In the genomic region with DNA sequence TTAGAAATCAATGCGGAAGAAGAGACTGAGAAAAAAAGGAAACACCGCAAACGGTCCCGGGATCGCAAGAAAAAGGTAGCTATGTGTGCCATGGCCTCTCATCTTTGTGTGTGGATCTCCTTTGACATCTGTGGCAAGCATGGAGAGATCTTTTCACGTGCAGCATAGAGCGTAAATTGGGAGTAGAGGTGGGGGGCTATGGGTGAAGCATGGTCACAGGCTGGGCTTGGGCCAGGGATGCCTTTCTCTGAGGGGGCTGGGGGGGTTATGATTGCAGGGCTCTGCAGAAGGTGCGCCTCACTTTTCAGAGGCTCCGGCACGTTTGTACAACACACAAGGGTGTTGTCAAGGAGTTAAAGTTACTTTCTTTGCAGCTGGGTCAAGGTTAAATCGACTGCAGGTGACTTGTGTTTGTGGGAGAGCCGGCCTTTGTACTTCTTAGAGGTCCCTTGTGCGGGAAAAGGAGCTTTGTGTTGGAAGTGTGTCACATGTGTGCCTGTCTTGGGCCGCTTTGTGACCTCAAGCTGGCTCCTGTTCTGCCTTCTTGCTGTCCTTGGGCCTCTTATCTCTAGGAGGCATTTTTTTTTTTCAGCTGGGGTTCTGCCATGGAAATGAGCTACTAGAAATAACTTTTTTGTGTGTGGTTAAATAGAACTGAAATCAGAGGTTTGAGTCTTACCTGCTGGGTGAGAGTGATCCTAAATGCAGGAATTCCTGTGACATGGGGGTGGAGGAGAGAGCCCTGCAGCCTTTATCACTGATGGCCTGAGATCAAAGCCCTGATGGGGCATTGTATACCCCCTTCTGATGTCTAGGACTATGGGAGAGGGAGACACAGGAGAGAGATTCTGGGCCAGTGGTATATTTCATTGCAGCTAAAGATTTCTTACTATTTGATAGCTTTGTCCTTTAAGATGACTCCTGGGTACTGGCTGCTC, we compare ENCODE assay signal across 8 mouse cellular contexts.
A peak's percentile ranks its signal among the peaks of the same experiment; 100 is the strongest.
DNase-seq lines count a peak whose midpoint lies in the region; ATAC-seq and TF ChIP-seq lines count a peak whose summit lies in the region.

No protein-coding gene starts in this region.

- TF ChIP-seq EP300 in heart, postnatal 0 days (IDR thresholded peaks at IDR 0.05; ENCODE audit: low read depth), result no peak

- no peaks in the 10 kb centered on the region for H3K36me3 ChIP-seq in intestine, embryonic 14.5 days (ENCODE audit: control insufficient read depth, insufficient read depth, low read length)
- no peaks in the 10 kb centered on the region for H3K36me3 ChIP-seq in intestine, postnatal 0 days (ENCODE audit: control insufficient read depth, insufficient read depth)
- no peaks in the 10 kb centered on the region for H3K36me3 ChIP-seq in heart, postnatal 0 days (replicated peaks; ENCODE audit: control insufficient read depth, insufficient read depth, low read length)
- no peaks in the 10 kb centered on the region for H3K36me3 ChIP-seq in midbrain, postnatal 0 days (ENCODE audit: insufficient read depth, low read length)

- H3K27ac ChIP-seq in intestine, embryonic 14.5 days (ENCODE audit: low read depth), result no peak overlapping the region
- H3K27ac ChIP-seq in intestine, postnatal 0 days (ENCODE audit: low read depth, low read length), result no peak overlapping the region
- H3K27ac ChIP-seq in heart, postnatal 0 days (ENCODE audit: low read depth), result no peak overlapping the region
- H3K27ac ChIP-seq in midbrain, postnatal 0 days (ENCODE audit: low read depth, low read length), result peak overlapping the region; percentile 87

- H3K9me3 ChIP-seq in intestine, embryonic 14.5 days (ENCODE audit: control insufficient read depth, low read length), result no peaks in the 10 kb centered on the region
- H3K9me3 ChIP-seq in intestine, postnatal 0 days (ENCODE audit: control insufficient read depth), result no peaks in the 10 kb centered on the region
- H3K9me3 ChIP-seq in heart, postnatal 0 days (replicated peaks; ENCODE audit: control insufficient read depth, low read length), result no peaks in the 10 kb centered on the region
- no peaks in the 10 kb centered on the region for H3K9me3 ChIP-seq in midbrain, postnatal 0 days (ENCODE audit: low read length)

- no peak for TF ChIP-seq CTCF in intestine, postnatal 0 days (IDR thresholded peaks at IDR 0.05; ENCODE audit: low read depth)
- TF ChIP-seq CTCF in heart, postnatal 0 days (IDR thresholded peaks at IDR 0.05; ENCODE audit: low read depth), result no peak
- TF ChIP-seq CTCF in midbrain, postnatal 0 days (IDR thresholded peaks at IDR 0.05), result no peak

- H3K27me3 ChIP-seq in intestine, embryonic 14.5 days (replicated peaks; ENCODE audit: control insufficient read depth, insufficient read depth, low read length), result no peaks in the 10 kb centered on the region
- no peaks in the 10 kb centered on the region for H3K27me3 ChIP-seq in intestine, postnatal 0 days (replicated peaks; ENCODE audit: control insufficient read depth, insufficient read depth, low read length)
- H3K27me3 ChIP-seq in heart, postnatal 0 days (ENCODE audit: control insufficient read depth, insufficient read depth, low read length), result no peaks in the 10 kb centered on the region
- no peaks in the 10 kb centered on the region for H3K27me3 ChIP-seq in midbrain, postnatal 0 days (ENCODE audit: insufficient read depth, low read length)

- H3K4me3 ChIP-seq in intestine, embryonic 14.5 days (ENCODE audit: low read depth, low read length), result peak overlapping the region; percentile 22
- no peak overlapping the region for H3K4me3 ChIP-seq in intestine, postnatal 0 days (ENCODE audit: low read depth, low read length)
- H3K4me3 ChIP-seq in heart, postnatal 0 days (ENCODE audit: low read depth, low read length), result no peak overlapping the region
- H3K4me3 ChIP-seq in midbrain, postnatal 0 days (ENCODE audit: low read depth, low read length), result peak overlapping the region; percentile 37

- H3K4me2 ChIP-seq in intestine, embryonic 14.5 days (ENCODE audit: low read length), result peak overlapping the region; percentile 45
- H3K4me2 ChIP-seq in intestine, postnatal 0 days (replicated peaks; ENCODE audit: low read depth), result no peak overlapping the region
- H3K4me2 ChIP-seq in heart, postnatal 0 days (ENCODE audit: low read depth, low read length), result no peak overlapping the region
- peak overlapping the region; percentile 66 for H3K4me2 ChIP-seq in midbrain, postnatal 0 days (ENCODE audit: low read depth, low read length, poor library complexity, severe bottlenecking)

- no peak overlapping the region for H3K9ac ChIP-seq in intestine, embryonic 14.5 days (ENCODE audit: low read length)
- H3K9ac ChIP-seq in intestine, postnatal 0 days (ENCODE audit: low read depth, low read length), result no peak overlapping the region
- 0 out of 2 replicates have a peak overlapping the region, but pooled peaks have one; percentile 13 for H3K9ac ChIP-seq in heart, postnatal 0 days (replicated peaks; ENCODE audit: low read depth, low read length)
- peak overlapping the region; percentile 72 for H3K9ac ChIP-seq in midbrain, postnatal 0 days (replicated peaks; ENCODE audit: low read length, poor library complexity, severe bottlenecking)

- peaks cover 16% of the 10 kb centered on the region; the same call in 1 of the 2 replicates for H3K4me1 ChIP-seq in intestine, embryonic 14.5 days (replicated peaks; ENCODE audit: control insufficient read depth, insufficient read depth, low read length)
- no peaks in the 10 kb centered on the region for H3K4me1 ChIP-seq in intestine, postnatal 0 days (replicated peaks; ENCODE audit: control insufficient read depth, insufficient read depth, low read length)
- peaks cover 16% of the 10 kb centered on the region for H3K4me1 ChIP-seq in heart, postnatal 0 days (ENCODE audit: control insufficient read depth, insufficient read depth)
- peaks cover 14% of the 10 kb centered on the region for H3K4me1 ChIP-seq in midbrain, postnatal 0 days (ENCODE audit: insufficient read depth, low read length)

- WGBS in intestine, embryonic 14.5 days, result 41% methylated on average over 14 of the region's 14 CpGs
- WGBS in intestine, postnatal 0 days, result 38% methylated on average over 14 of the region's 14 CpGs
- WGBS in heart, postnatal 0 days, result 52% methylated on average over 14 of the region's 14 CpGs
- WGBS in midbrain, postnatal 0 days, result 14% methylated on average over 14 of the region's 14 CpGs

- intact Hi-C loops in gastrocnemius, postnatal 14 days (cut with DNase I; ENCODE audit: low total_unique reads), result no loop called here

- 0 out of 2 replicates have a peak, but pooled peaks have one; percentile 47 for ATAC-seq in intestine, embryonic 14.5 days (replicated peaks; ENCODE audit: low FRiP score, low TSS enrichment, low read depth)
- ATAC-seq in intestine, postnatal 0 days, result no peak
- no peak for ATAC-seq in heart, postnatal 0 days (ENCODE audit: insufficient read depth, low read depth)
- no peak for ATAC-seq in midbrain, postnatal 0 days (ENCODE audit: low FRiP score)

- no peak for DNase-seq in intestine, embryonic 14.5 days (ENCODE audit: low spot score)
- DNase-seq in cerebellum, postnatal 36 days, result peak; percentile 36 to 65
- no peak for DNase-seq in heart, postnatal 0 days (ENCODE audit: low spot score)
- DNase-seq in midbrain, postnatal 0 days (ENCODE audit: low spot score), result no peak
- no peak for DNase-seq in gastrocnemius, postnatal 14 days
- DNase-seq in lung, postnatal 14 days, result no peak
- no peak for DNase-seq in kidney, adult 11 months

Comparison
In these comparisons a context has a peak if more than half of its experiments do, and no peak if none do; other contexts are left out.
1. H3K4me2 ChIP-seq: peak in intestine, embryonic 14.5 days (single experiment) and midbrain, postnatal 0 days (single experiment); none in intestine, postnatal 0 days (single experiment) and heart, postnatal 0 days (single experiment).
2. H3K4me3 ChIP-seq: peak in intestine, embryonic 14.5 days (single experiment) and midbrain, postnatal 0 days (single experiment); none in intestine, postnatal 0 days (single experiment) and heart, postnatal 0 days (single experiment).
3. DNase-seq: peak in cerebellum, postnatal 36 days (2 of 2); none in intestine, embryonic 14.5 days (single experiment), heart, postnatal 0 days (single experiment), midbrain, postnatal 0 days (single experiment), gastrocnemius, postnatal 14 days (single experiment), lung, postnatal 14 days (single experiment) and kidney, adult 11 months (single experiment).
4. H3K9ac ChIP-seq: peak in heart, postnatal 0 days (single experiment) and midbrain, postnatal 0 days (single experiment); none in intestine, embryonic 14.5 days (single experiment) and intestine, postnatal 0 days (single experiment).